Mouse (Mus musculus): Measurements from ENCODE around the gene Dcaf11. TPM values are rescaled to one million over a fixed set of nuclear protein-coding genes. Genes with fewer than 3 reads are reported as not detected.

The Dcaf11 gene
- polyA plus RNA-seq, 1 experiment from 2014 or later, result 61.7 TPM

- H3K4me1 ChIP-seq, result peaks cover 11% of the 10 kb centered on the region
- no peaks in the 10 kb centered on the region for H3K27me3 ChIP-seq
- no peak for ATAC-seq (ENCODE audit: insufficient number of reproducible peaks, low FRiP score, low TSS enrichment, low read depth)
- 25% methylated on average over 5 of the region's 5 CpGs for WGBS
- no peak overlapping the region for H3K27ac ChIP-seq (replicated peaks)
- no peak overlapping the region for H3K9ac ChIP-seq
- H3K9me3 ChIP-seq (replicated peaks), result no peaks in the 10 kb centered on the region
- no peak overlapping the region for H3K4me2 ChIP-seq (replicated peaks)
- H3K36me3 ChIP-seq, result no peaks in the 10 kb centered on the region
- no peak overlapping the region for H3K4me3 ChIP-seq (replicated peaks)
Observed at GRCm38 (mm10) chr14:55557003-55557402, 2.8 kb upstream of the Dcaf11 start.

GRCm38 (mm10) chr14:55557587-55557986 is 2.2 kb upstream of the Dcaf11 start:
- no peak overlapping the region for H3K4me3 ChIP-seq (replicated peaks)
- no peak overlapping the region for H3K9ac ChIP-seq
- WGBS, result 94% methylated on average over 3 of the region's 3 CpGs
- H3K27ac ChIP-seq (replicated peaks), result no peak overlapping the region
- no peaks in the 10 kb centered on the region for H3K36me3 ChIP-seq
- H3K9me3 ChIP-seq (replicated peaks), result no peaks in the 10 kb centered on the region
- H3K4me2 ChIP-seq (replicated peaks), result no peak overlapping the region
- peaks cover 14% of the 10 kb centered on the region for H3K4me1 ChIP-seq
- H3K27me3 ChIP-seq, result no peaks in the 10 kb centered on the region
- no peak for ATAC-seq (ENCODE audit: insufficient number of reproducible peaks, low FRiP score, low TSS enrichment, low read depth)

GRCm38 (mm10) chr14:55558740-55559448 is 912 bp upstream of the Dcaf11 start:
- peak overlapping the region; percentile 71 for H3K4me3 ChIP-seq (replicated peaks)
- no peak overlapping the region for H3K27ac ChIP-seq (replicated peaks)
- no peak for ATAC-seq (ENCODE audit: insufficient number of reproducible peaks, low FRiP score, low TSS enrichment, low read depth)

GRCm38 (mm10) chr14:55560202-55561073 is 632 bp downstream of the Dcaf11 start, which contains the start of gene A730061H03Rik:
Gene A730061H03Rik, minus strand, starts transcription at chr14:55560406.
- peak; percentile 96 for ATAC-seq (ENCODE audit: insufficient number of reproducible peaks, low FRiP score, low TSS enrichment, low read depth)
- peak within 1 kb of the TSS; percentile 86 for H3K9ac ChIP-seq
- no peaks in the 10 kb centered on the region for H3K9me3 ChIP-seq (replicated peaks)
- peaks cover 14% of the 10 kb centered on the region for H3K4me1 ChIP-seq
- peak within 1 kb of the TSS; percentile 98 for H3K27ac ChIP-seq (replicated peaks)
- peak within 1 kb of the TSS; percentile 71 for H3K4me3 ChIP-seq (replicated peaks)
- peak within 1 kb of the TSS; percentile 83 for H3K4me2 ChIP-seq (replicated peaks)
- peaks cover 27% of the 10 kb centered on the region for H3K36me3 ChIP-seq
- no peaks in the 10 kb centered on the region for H3K27me3 ChIP-seq
- WGBS, result under 1% methylated on average over 51 of the region's 51 CpGs

More at GRCm38 (mm10) chr14:55558740-55559448, 912 bp upstream of the Dcaf11 start:
- Histone ChIP-seq H3K9ac (no peak overlapping the region), H3K36me3 (peaks cover 11% of the 10 kb centered on the region), H3K4me2 (replicated peaks) (peak overlapping the region; percentile 83), H3K9me3 (replicated peaks) (no peaks in the 10 kb centered on the region), H3K4me1 (peaks cover 14% of the 10 kb centered on the region), H3K27me3 (no peaks in the 10 kb centered on the region)
- WGBS, result 52% methylated on average over 6 of the region's 6 CpGs

GRCm38 (mm10) chr14:55561860-55562259 is 2.1 kb downstream of the Dcaf11 start:
- H3K9ac ChIP-seq, result no peak overlapping the region
- H3K36me3 ChIP-seq, result peaks cover 41% of the 10 kb centered on the region
- no peak overlapping the region for H3K4me3 ChIP-seq (replicated peaks)
- H3K27ac ChIP-seq (replicated peaks), result no peak overlapping the region
- ATAC-seq (ENCODE audit: insufficient number of reproducible peaks, low FRiP score, low TSS enrichment, low read depth), result no peak
- peaks cover 14% of the 10 kb centered on the region for H3K4me1 ChIP-seq
- no peaks in the 10 kb centered on the region for H3K27me3 ChIP-seq
- H3K4me2 ChIP-seq (replicated peaks), result peak overlapping the region; percentile 83; the same call in 1 of the 2 replicates
- no peaks in the 10 kb centered on the region for H3K9me3 ChIP-seq (replicated peaks)
- 68% methylated on average over 10 of the region's 10 CpGs for WGBS

- Histone ChIP-seq H3K27me3 (no peaks in the 10 kb centered on the region), H3K36me3 (peaks cover 55% of the 10 kb centered on the region), H3K4me2 (replicated peaks) (no peak overlapping the region), H3K9me3 (replicated peaks) (no peaks in the 10 kb centered on the region), H3K9ac (no peak overlapping the region), H3K27ac (replicated peaks) (no peak overlapping the region), H3K4me1 (peaks cover 14% of the 10 kb centered on the region), H3K4me3 (replicated peaks) (no peak overlapping the region)
- 82% methylated on average over 11 of the region's 11 CpGs for WGBS
- ATAC-seq (ENCODE audit: insufficient number of reproducible peaks, low FRiP score, low TSS enrichment, low read depth), result no peak
Observed at GRCm38 (mm10) chr14:55563249-55563648, 3.4 kb downstream of the Dcaf11 start.

GRCm38 (mm10) chr14:55565748-55566147 is 5.9 kb downstream of the Dcaf11 start:
- no peak for ATAC-seq (ENCODE audit: insufficient number of reproducible peaks, low FRiP score, low TSS enrichment, low read depth)

GRCm38 (mm10) chr14:55567496-55567895 is 7.7 kb downstream of the Dcaf11 start:
- Histone ChIP-seq H3K4me3 (replicated peaks) (no peak overlapping the region), H3K27me3 (no peaks in the 10 kb centered on the region), H3K4me2 (replicated peaks) (no peak overlapping the region), H3K9me3 (replicated peaks) (no peaks in the 10 kb centered on the region), H3K9ac (no peak overlapping the region), H3K27ac (replicated peaks) (no peak overlapping the region), H3K36me3 (peaks cover 73% of the 10 kb centered on the region), H3K4me1 (no peaks in the 10 kb centered on the region)
- no peak for ATAC-seq (ENCODE audit: insufficient number of reproducible peaks, low FRiP score, low TSS enrichment, low read depth)
- WGBS, result 83% methylated on average over 3 of the region's 3 CpGs

More at GRCm38 (mm10) chr14:55565748-55566147, 5.9 kb downstream of the Dcaf11 start:
- Histone ChIP-seq H3K9ac (no peak overlapping the region), H3K4me2 (replicated peaks) (no peak overlapping the region), H3K4me1 (peaks cover 14% of the 10 kb centered on the region), H3K36me3 (peaks cover 73% of the 10 kb centered on the region), H3K4me3 (replicated peaks) (no peak overlapping the region), H3K9me3 (replicated peaks) (no peaks in the 10 kb centered on the region), H3K27me3 (no peaks in the 10 kb centered on the region), H3K27ac (replicated peaks) (no peak overlapping the region)
- WGBS, result 84% methylated on average over 3 of the region's 3 CpGs

- 0 out of 2 replicates have a peak, but pooled peaks cover 3% of the 10 kb centered on the region for H3K4me1 ChIP-seq
- no peak overlapping the region for H3K9ac ChIP-seq
- H3K27ac ChIP-seq (replicated peaks), result no peak overlapping the region
- no peak overlapping the region for H3K4me3 ChIP-seq (replicated peaks)
- no peaks in the 10 kb centered on the region for H3K9me3 ChIP-seq (replicated peaks)
- H3K4me2 ChIP-seq (replicated peaks), result no peak overlapping the region
- WGBS, result 92% methylated on average over 2 of the region's 2 CpGs
- ATAC-seq (ENCODE audit: insufficient number of reproducible peaks, low FRiP score, low TSS enrichment, low read depth), result no peak
- H3K27me3 ChIP-seq, result no peaks in the 10 kb centered on the region
- peaks cover 45% of the 10 kb centered on the region for H3K36me3 ChIP-seq
Observed at GRCm38 (mm10) chr14:55570588-55570987, 10.8 kb downstream of the Dcaf11 start.

GRCm38 (mm10) chr14:55571760-55572159 is 12.0 kb downstream of the Dcaf11 start:
- Histone ChIP-seq H3K4me2 (replicated peaks) (no peak overlapping the region), H3K27me3 (no peaks in the 10 kb centered on the region), H3K4me1 (0 out of 2 replicates have a peak, but pooled peaks cover 7% of the 10 kb centered on the region), H3K36me3 (peaks cover 33% of the 10 kb centered on the region), H3K27ac (replicated peaks) (no peak overlapping the region), H3K9ac (no peak overlapping the region), H3K9me3 (replicated peaks) (no peaks in the 10 kb centered on the region), H3K4me3 (replicated peaks) (no peak overlapping the region)
- no peak for ATAC-seq (ENCODE audit: insufficient number of reproducible peaks, low FRiP score, low TSS enrichment, low read depth)

- 72% methylated on average over 8 of the region's 8 CpGs for WGBS
- Histone ChIP-seq H3K36me3 (peaks cover 8% of the 10 kb centered on the region; the same call in 1 of the 2 replicates), H3K27me3 (no peaks in the 10 kb centered on the region), H3K4me2 (replicated peaks) (no peak within 1 kb of the TSS; the same call in 1 of the 2 replicates), H3K4me3 (replicated peaks) (peak within 1 kb of the TSS; percentile 23), H3K27ac (replicated peaks) (0 out of 2 replicates have a peak within 1 kb of the TSS, but pooled peaks have one; percentile 28), H3K9me3 (replicated peaks) (no peaks in the 10 kb centered on the region), H3K4me1 (0 out of 2 replicates have a peak, but pooled peaks cover 19% of the 10 kb centered on the region), H3K9ac (no peak within 1 kb of the TSS)
- peak; percentile 27; the same call in 1 of the 2 replicates for ATAC-seq (ENCODE audit: insufficient number of reproducible peaks, low FRiP score, low TSS enrichment, low read depth)
Observed at GRCm38 (mm10) chr14:55575302-55575701, 15.5 kb downstream of the Dcaf11 start, which contains the start of gene Fitm1. Gene Fitm1, plus strand, starts transcription at chr14:55575617.

Data from embryonic facial prominence, embryonic 15.5 days (tissue).